Mouse (Mus musculus) limb, embryonic 14.5 days (tissue): ENCODE measurements around the gene Birc2. TPM values are rescaled to one million over a fixed set of nuclear protein-coding genes. Genes with fewer than 3 reads are reported as not detected.
"Not testable (repeated sequence)": the region's sequence is repeated elsewhere in the genome, so short reads cannot be mapped to it uniquely, and the experiment has no call there.

Experiments used
- ATAC-seq: fragments of 200-750 bp; cut with Nextera tagmentation; 2 replicates; pipeline ENCODE4 v1.8.0; 2017; ENCODE audit warnings: low read depth, moderate number of reproducible peaks, moderate TSS enrichment; ENCODE audit not compliant: low FRiP score
- DNase-seq: peaks from one replicate; pipeline ENCODE4 v3.0.0-alpha.2; 2015; ENCODE audit warnings: low spot score
- H3K27ac ChIP-seq: fragments of 300-500 bp; sonication (generic); replicated peaks from 2 replicates; pipeline ENCODE4 v1.5.1; 2014; ENCODE audit warnings: low read depth, mild to moderate bottlenecking, low read length, moderate library complexity, mixed read lengths
- H3K27me3 ChIP-seq: fragments of 300-500 bp; sonication (generic); 2 replicates; pipeline ENCODE4 v1.6.1; 2014; ENCODE audit warnings: low read length, mixed read lengths; ENCODE audit not compliant: control insufficient read depth, insufficient read depth
- H3K36me3 ChIP-seq: fragments of 300-500 bp; sonication (generic); 2 replicates; pipeline ENCODE4 v1.6.1; 2014; ENCODE audit warnings: mild to moderate bottlenecking, low read length, moderate library complexity, mixed read lengths; ENCODE audit not compliant: control insufficient read depth, insufficient read depth
- H3K4me1 ChIP-seq: fragments of 300-500 bp; sonication (generic); 2 replicates; pipeline ENCODE4 v1.6.1; 2014; ENCODE audit warnings: antibody characterized with exemption, low read length, mixed read lengths; ENCODE audit not compliant: control insufficient read depth, insufficient read depth
- H3K4me2 ChIP-seq: fragments of 300-500 bp; sonication (generic); replicated peaks from 2 replicates; pipeline ENCODE4 v1.6.1; 2014; ENCODE audit warnings: low read depth, mild to moderate bottlenecking, low read length, moderate library complexity; ENCODE audit not compliant: severe bottlenecking
- H3K4me3 ChIP-seq: fragments of 300-500 bp; sonication (generic); replicated peaks from 2 replicates; pipeline ENCODE4 v1.5.1; 2014; ENCODE audit warnings: low read length
- H3K9ac ChIP-seq: fragments of 300-500 bp; sonication (generic); 2 replicates; pipeline ENCODE4 v1.6.1; 2014; ENCODE audit warnings: mild to moderate bottlenecking, low read depth, low read length, moderate library complexity; ENCODE audit not compliant: severe bottlenecking
- H3K9me3 ChIP-seq: fragments of 300-500 bp; sonication (generic); 2 replicates; pipeline ENCODE4 v1.6.1; 2016; ENCODE audit warnings: low read length; ENCODE audit not compliant: control insufficient read depth
- POLR2A ChIP-seq: fragments of 200-500 bp; IDR thresholded peaks from 2 replicates; pipeline ENCODE4 v1.8.0; 2012; ENCODE audit warnings: inconsistent platforms, mild to moderate bottlenecking, moderate library complexity, borderline replicate concordance; ENCODE audit not compliant: insufficient read depth, insufficient read length; ENCODE audit errors: extremely low read depth
- WGBS: fragments of 180-500 bp; shearing (Covaris S2); extraction: QIAGEN DNeasy Blood & Tissue Kit; methylation state at CpG from one replicate; pipeline ENCODE4 v1.1.7; 2014; 5-methylcytosine and 5-hydroxymethylcytosine counted together
- polyA plus RNA-seq, 2 experiments: library from polyadenylated mRNA; depleted of rRNA in 1 of 2; stranded (reverse) in 1 of 2; unstranded in 1 of 2; fragments of >200 nt; fragmentation: Nextera tagmentation in 1 of 2; extraction: Ambion mirVana in 1 of 2; gene quantifications; 2 replicates each; pipeline versions ENCODE4 v1.2.1 to v1.2.3; 2012 to 2014

The Birc2 gene
- polyA plus RNA-seq, 2 experiments: 41.2 to 41.7 TPM

GRCm38 (mm10) chr9:7868838-7869491 is 32.1 kb upstream of the Birc2 start:
- Histone ChIP-seq H3K4me1 (peaks cover 11% of the 10 kb centered on the region; the same call in 1 of the 2 replicates), H3K4me2 (no peak overlapping the region), H3K27me3 (no peaks in the 10 kb centered on the region), H3K36me3 (no peaks in the 10 kb centered on the region), H3K9me3 (no peaks in the 10 kb centered on the region), H3K9ac (no peak overlapping the region), H3K27ac (no peak overlapping the region), H3K4me3 (no peak overlapping the region)
- DNase-seq: no peak
- 96% methylated on average over 4 of the region's 4 CpGs for WGBS
- TF ChIP-seq POLR2A: no peak
- no peak for ATAC-seq

DNA sequence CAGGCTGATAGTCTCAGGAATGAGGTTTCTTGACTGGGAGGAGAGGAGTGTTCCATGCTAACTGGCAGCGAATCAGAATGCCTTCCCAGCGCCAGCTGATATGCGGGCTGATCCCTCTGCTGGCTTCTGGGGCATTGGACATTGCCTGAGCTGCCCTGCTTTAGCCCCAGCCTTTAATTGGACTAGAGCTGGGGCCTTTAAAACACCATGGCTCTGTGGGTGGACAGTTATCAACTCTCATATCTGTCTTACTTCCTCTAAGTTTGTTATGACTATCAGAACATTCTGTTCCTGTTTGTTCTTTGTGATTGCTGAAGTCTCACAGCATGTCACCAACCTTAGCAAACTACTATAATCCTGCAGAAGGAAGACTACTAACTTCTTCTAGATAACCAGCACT is 31.1 kb upstream of the Birc2 start:
- H3K27me3 ChIP-seq: no peaks in the 10 kb centered on the region
- 100% methylated on average over 3 of the region's 3 CpGs for WGBS
- H3K9me3 ChIP-seq: no peaks in the 10 kb centered on the region
- no peaks in the 10 kb centered on the region for H3K36me3 ChIP-seq
- no peak for DNase-seq
- TF ChIP-seq POLR2A: no peak
- H3K4me2 ChIP-seq: no peak overlapping the region
- ATAC-seq: no peak
- no peak overlapping the region for H3K27ac ChIP-seq
- no peak overlapping the region for H3K9ac ChIP-seq
- no peak overlapping the region for H3K4me3 ChIP-seq
- H3K4me1 ChIP-seq: peaks cover 11% of the 10 kb centered on the region; the same call in 1 of the 2 replicates

DNA sequence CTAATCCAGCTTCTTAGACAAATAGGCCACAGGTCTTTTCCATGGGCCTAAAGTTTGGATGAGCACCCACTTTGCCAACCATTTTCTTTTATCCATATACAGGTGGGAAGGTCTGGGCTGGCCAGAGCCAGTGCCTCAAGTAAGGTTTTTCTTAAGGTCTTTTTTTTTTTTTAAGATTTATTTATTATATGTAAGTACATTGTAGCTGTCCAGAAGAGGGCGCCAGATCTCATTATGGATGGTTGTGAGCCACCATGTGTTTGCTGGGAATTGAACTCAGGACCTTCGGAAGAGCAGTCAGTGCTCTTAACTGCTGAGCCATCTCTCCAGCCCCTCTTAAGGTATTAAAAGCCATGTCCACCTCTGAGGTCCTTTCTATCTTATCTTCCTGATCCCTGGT is 30.1 kb upstream of the Birc2 start:
- ATAC-seq, H3K4me3 ChIP-seq: not testable (repeated sequence)
- WGBS: 82% methylated on average over 2 of the region's 2 CpGs

GRCm38 (mm10) chr9:7860976-7861375 is 24.1 kb upstream of the Birc2 start:
- WGBS: 86% methylated on average over 5 of the region's 5 CpGs
- H3K27ac ChIP-seq: no peak overlapping the region
- peaks cover 7% of the 10 kb centered on the region for H3K36me3 ChIP-seq
- no peak overlapping the region for H3K4me3 ChIP-seq
- TF ChIP-seq POLR2A: no peak
- no peak overlapping the region for H3K4me2 ChIP-seq
- no peaks in the 10 kb centered on the region for H3K9me3 ChIP-seq
- DNase-seq (no peak), ATAC-seq (no peak)
- H3K4me1 ChIP-seq: no peaks in the 10 kb centered on the region
- H3K27me3 ChIP-seq: no peaks in the 10 kb centered on the region
- no peak overlapping the region for H3K9ac ChIP-seq

More for the DNA sequence above, 30.1 kb upstream of the Birc2 start:
- not testable (repeated sequence) for H3K9me3 ChIP-seq, H3K4me2 ChIP-seq, H3K27ac ChIP-seq, H3K9ac ChIP-seq, H3K27me3 ChIP-seq, DNase-seq, H3K4me1 ChIP-seq, H3K36me3 ChIP-seq

- Histone ChIP-seq H3K36me3 (peaks cover 7% of the 10 kb centered on the region), H3K9me3 (no peaks in the 10 kb centered on the region), H3K4me2 (no peak overlapping the region), H3K27ac (no peak overlapping the region), H3K4me1 (no peaks in the 10 kb centered on the region), H3K27me3 (no peaks in the 10 kb centered on the region), H3K9ac (no peak overlapping the region), H3K4me3 (no peak overlapping the region)
- 64% methylated on average over 3 of the region's 3 CpGs for WGBS
- DNase-seq (no peak), ATAC-seq (no peak)
- no peak for TF ChIP-seq POLR2A
Observed at GRCm38 (mm10) chr9:7855912-7856311, 19.0 kb upstream of the Birc2 start.
